9 mouse cellular contexts compared by ENCODE assay signal in the genomic region with DNA sequence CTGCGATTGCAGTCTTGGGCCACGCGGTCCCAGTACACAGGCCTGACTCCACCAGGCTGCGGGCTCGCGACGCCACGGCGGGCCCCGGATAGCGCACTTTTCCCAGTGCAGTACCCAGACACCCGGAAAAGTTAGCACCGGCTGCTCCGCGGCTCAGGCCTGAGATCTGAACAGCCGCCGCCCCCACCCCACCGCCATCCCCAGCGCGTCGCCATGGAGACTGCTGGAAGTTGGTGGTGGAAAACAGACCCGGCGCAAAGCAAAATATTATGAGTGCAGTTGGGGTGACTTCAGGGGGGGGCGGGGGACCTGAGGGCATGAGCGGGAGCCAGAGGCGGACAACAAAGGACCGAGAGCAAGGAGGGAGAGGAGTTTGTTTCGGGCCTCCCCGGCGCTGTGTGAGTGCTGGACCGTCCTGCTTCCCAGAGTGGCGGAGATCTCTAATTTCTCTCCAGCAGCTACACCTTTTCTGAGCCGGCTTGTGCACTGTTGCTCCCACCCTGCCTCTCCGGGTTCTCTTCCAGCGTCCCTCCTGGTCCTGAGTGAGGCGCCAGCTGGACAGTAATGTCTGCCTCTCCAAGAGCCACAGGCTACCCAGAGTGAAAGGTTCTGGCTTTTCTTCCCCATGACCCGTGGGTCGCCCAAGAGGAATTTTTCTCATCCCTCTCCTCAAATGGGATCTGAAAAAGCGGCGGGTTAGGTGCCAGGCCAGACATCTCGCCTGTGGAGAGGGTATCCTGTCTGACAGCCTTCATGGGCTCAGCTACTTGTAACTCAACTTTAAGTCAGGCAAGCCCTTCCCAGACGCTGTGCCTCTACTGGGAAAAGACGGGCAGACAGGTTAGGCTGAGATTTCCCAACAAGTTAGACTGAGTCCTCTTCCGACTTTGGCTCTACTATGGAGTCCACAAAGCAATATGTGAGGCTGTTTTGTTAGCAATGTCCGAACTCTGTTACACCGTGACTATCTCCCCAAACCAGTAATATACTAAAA. TPM values are rescaled to one million over a fixed set of nuclear protein-coding genes. Genes with fewer than 3 reads are reported as not detected.
A peak's percentile ranks its signal among the peaks of the same experiment; 100 is the strongest.
DNase-seq lines count a peak whose midpoint lies in the region; ATAC-seq and TF ChIP-seq lines count a peak whose summit lies in the region.
"Had no signal": no experiment of that assay in that cellular context is flagged by ENCODE, and none has a peak within 500 bp of the region (broad histone marks: within the 10 kb centered on the region; RNA-seq: fewer than 3 reads in every experiment).

No protein-coding gene starts in this region.

- ATAC-seq in heart, embryonic 16.5 days (replicated peaks; ENCODE audit: extremely low read depth, insufficient read depth, low FRiP score), result no peak
- peak; percentile 70 for ATAC-seq in midbrain, embryonic 15.5 days (replicated peaks)

- no peak overlapping the region for H3K9ac ChIP-seq in heart, embryonic 16.5 days (ENCODE audit: low read length)
- peak overlapping the region; percentile 13; the same call in 1 of the 2 replicates for H3K9ac ChIP-seq in midbrain, embryonic 15.5 days
- H3K9ac ChIP-seq: liver, embryonic 14.5 days had no signal

- H3K4me2 ChIP-seq in heart, embryonic 16.5 days (ENCODE audit: low read depth, low read length), result peak overlapping the region; percentile 62
- peak overlapping the region; percentile 94 for H3K4me2 ChIP-seq in midbrain, embryonic 15.5 days

- H3K27me3 ChIP-seq in heart, embryonic 16.5 days (ENCODE audit: control insufficient read depth, insufficient read depth, low read length), result peaks cover 85% of the 10 kb centered on the region
- peaks cover 36% of the 10 kb centered on the region for H3K27me3 ChIP-seq in midbrain, embryonic 15.5 days (replicated peaks)

- no peak for DNase-seq in layer of hippocampus, adult 2 months (ENCODE audit: low spot score in 2 of 2)
- no peak for DNase-seq in layer of hippocampus, postnatal 36 days
- DNase-seq in embryo, embryonic 10 days (ENCODE audit: low spot score), result peak; percentile 68
- no peak for DNase-seq in urinary bladder, postnatal 36 days (ENCODE audit: low spot score in 2 of 2)
- DNase-seq in urinary bladder, adult 18-20 months (ENCODE audit: low spot score in 2 of 2), result no peak
- DNase-seq in kidney, adult 11 months, result no peak

- peak overlapping the region; percentile 31 for H3K4me3 ChIP-seq in layer of hippocampus, adult 2 months
- peak overlapping the region; percentile 39 for H3K4me3 ChIP-seq in heart, embryonic 16.5 days (ENCODE audit: low read length)
- H3K4me3 ChIP-seq in midbrain, embryonic 15.5 days, result peak overlapping the region; percentile 48

- H3K4me1 ChIP-seq in heart, embryonic 16.5 days (ENCODE audit: control insufficient read depth, insufficient read depth, low read length), result peaks cover 25% of the 10 kb centered on the region
- H3K4me1 ChIP-seq in midbrain, embryonic 15.5 days, result peaks cover 52% of the 10 kb centered on the region

- H3K27ac ChIP-seq in layer of hippocampus, adult 2 months, result peak overlapping the region; percentile 52
- H3K27ac ChIP-seq in heart, embryonic 16.5 days (ENCODE audit: low read length), result no peak overlapping the region
- H3K27ac ChIP-seq in midbrain, embryonic 15.5 days, result peak overlapping the region; percentile 58
- H3K27ac ChIP-seq: liver, embryonic 14.5 days had no signal

- no peaks in the 10 kb centered on the region for H3K36me3 ChIP-seq in heart, embryonic 16.5 days (ENCODE audit: control insufficient read depth, insufficient read depth)
- H3K36me3 ChIP-seq in midbrain, embryonic 15.5 days (replicated peaks), result no peaks in the 10 kb centered on the region

- no peak for TF ChIP-seq CTCF in layer of hippocampus, adult 2 months (conservative IDR thresholded peaks at IDR 0.05)

- H3K9me3 ChIP-seq in heart, embryonic 16.5 days (replicated peaks; ENCODE audit: control insufficient read depth, low read length), result no peaks in the 10 kb centered on the region
- no peaks in the 10 kb centered on the region for H3K9me3 ChIP-seq in midbrain, embryonic 15.5 days

- WGBS in heart, embryonic 16.5 days, result 8% methylated on average over 46 of the region's 46 CpGs
- WGBS in midbrain, embryonic 15.5 days, result 5% methylated on average over 46 of the region's 46 CpGs

RNA-seq across cellular contexts. Expression of a gene that starts 4.6 kb away (rescaled TPM):
- 10 to 100 TPM; 10.7 to 12.1 TPM for total RNA-seq in layer of hippocampus, adult 2 months (2021)
- total RNA-seq in layer of hippocampus, postnatal 36 days (2021), result 10 to 100 TPM; 11.1 to 11.2 TPM
- polyA plus RNA-seq in heart, embryonic 16.5 days (2015; fragmentation: Nextera tagmentation; extraction: Ambion mirVana), result 0.04 TPM in 1 of 2 replicates, not detected in the other
- 16.1 and 17.2 TPM in 2 replicates for polyA plus RNA-seq in midbrain, embryonic 15.5 days (2015; fragmentation: Nextera tagmentation; extraction: Ambion mirVana)
- polyA plus RNA-seq: liver, embryonic 14.5 days had no signal
